8 mouse cellular contexts compared by ENCODE assay signal in genomic region chrX:169881253-169882219, GRCm38 (mm10).
A peak's percentile ranks its signal among the peaks of the same experiment; 100 is the strongest.
DNase-seq lines count a peak whose midpoint lies in the region; ATAC-seq lines count a peak whose summit lies in the region.

No protein-coding gene starts in this region.

- intact Hi-C loops in left cerebral cortex, postnatal 14 days (cut with DNase I), result no loop called here

- no peak for DNase-seq in kidney, postnatal 4 days
- peak; percentile 48 for DNase-seq in embryo, embryonic 10.5 days (ENCODE audit: low spot score)
- DNase-seq in left cerebral cortex, postnatal 14 days (ENCODE audit: low spot score in 2 of 2), result no peak
- no peak for DNase-seq in cerebellum, adult 9-11 months

- WGBS in kidney, embryonic 14.5 days, result 41% methylated on average over 10 of the region's 10 CpGs
- 51% methylated on average over 10 of the region's 10 CpGs for WGBS in heart, embryonic 16.5 days
- WGBS in midbrain, embryonic 12.5 days, result 21% methylated on average over 10 of the region's 10 CpGs

- peak overlapping the region; percentile 56 for H3K4me3 ChIP-seq in kidney, embryonic 14.5 days (ENCODE audit: low read length)
- H3K4me3 ChIP-seq in heart, embryonic 16.5 days (ENCODE audit: low read length), result peak overlapping the region; percentile 59
- peak overlapping the region; percentile 59 for H3K4me3 ChIP-seq in midbrain, embryonic 12.5 days

- no peaks in the 10 kb centered on the region for H3K4me1 ChIP-seq in kidney, embryonic 14.5 days (ENCODE audit: control insufficient read depth, insufficient read depth, low read length)
- H3K4me1 ChIP-seq in heart, embryonic 16.5 days (ENCODE audit: control insufficient read depth, insufficient read depth, low read length), result peaks cover 6% of the 10 kb centered on the region; the same call in 1 of the 2 replicates
- H3K4me1 ChIP-seq in midbrain, embryonic 12.5 days, result peaks cover 4% of the 10 kb centered on the region; the same call in 1 of the 2 replicates

- H3K9ac ChIP-seq in kidney, embryonic 14.5 days (ENCODE audit: low read depth, low read length), result peak overlapping the region; percentile 67; the same call in 1 of the 2 replicates
- peak overlapping the region; percentile 67 for H3K9ac ChIP-seq in heart, embryonic 16.5 days (ENCODE audit: low read length)
- peak overlapping the region; percentile 67 for H3K9ac ChIP-seq in midbrain, embryonic 12.5 days (replicated peaks)

- no peaks in the 10 kb centered on the region for H3K9me3 ChIP-seq in kidney, embryonic 14.5 days (ENCODE audit: control insufficient read depth, low read length)
- H3K9me3 ChIP-seq in heart, embryonic 16.5 days (replicated peaks; ENCODE audit: control insufficient read depth, low read length), result no peaks in the 10 kb centered on the region
- no peaks in the 10 kb centered on the region for H3K9me3 ChIP-seq in midbrain, embryonic 12.5 days

- peak overlapping the region; percentile 56 for H3K4me2 ChIP-seq in kidney, embryonic 14.5 days (replicated peaks; ENCODE audit: low read depth, low read length)
- H3K4me2 ChIP-seq in heart, embryonic 16.5 days (ENCODE audit: low read depth, low read length), result peak overlapping the region; percentile 67
- H3K4me2 ChIP-seq in midbrain, embryonic 12.5 days (replicated peaks), result peak overlapping the region; percentile 57

- H3K27me3 ChIP-seq in kidney, embryonic 14.5 days (ENCODE audit: control insufficient read depth, insufficient read depth, low read length), result no peaks in the 10 kb centered on the region; the same call in 1 of the 2 replicates
- no peaks in the 10 kb centered on the region for H3K27me3 ChIP-seq in heart, embryonic 16.5 days (ENCODE audit: control insufficient read depth, insufficient read depth, low read length)
- H3K27me3 ChIP-seq in midbrain, embryonic 12.5 days, result no peaks in the 10 kb centered on the region; the same call in 1 of the 2 replicates

- H3K36me3 ChIP-seq in kidney, embryonic 14.5 days (ENCODE audit: control insufficient read depth, insufficient read depth, low read length), result no peaks in the 10 kb centered on the region
- no peaks in the 10 kb centered on the region for H3K36me3 ChIP-seq in heart, embryonic 16.5 days (ENCODE audit: control insufficient read depth, insufficient read depth)
- H3K36me3 ChIP-seq in midbrain, embryonic 12.5 days, result no peaks in the 10 kb centered on the region

- ATAC-seq in kidney, embryonic 14.5 days (ENCODE audit: low FRiP score, low TSS enrichment), result peak; percentile 33; the same call in 1 of the 2 replicates
- no peak; the same call in 1 of the 2 replicates for ATAC-seq in heart, embryonic 16.5 days (replicated peaks; ENCODE audit: extremely low read depth, insufficient read depth, low FRiP score)
- ATAC-seq in midbrain, embryonic 12.5 days (ENCODE audit: low FRiP score, low read depth), result no peak
- ATAC-seq in megakaryocyte progenitor cell, adult 5-6 weeks (replicated peaks; ENCODE audit: poor library complexity), result no peak

- H3K27ac ChIP-seq in kidney, embryonic 14.5 days (ENCODE audit: low read depth, low read length), result peak overlapping the region; percentile 80; the same call in 1 of the 2 replicates
- no peak overlapping the region; the same call in 1 of the 2 replicates for H3K27ac ChIP-seq in heart, embryonic 16.5 days (ENCODE audit: low read length)
- peak overlapping the region; percentile 90 for H3K27ac ChIP-seq in midbrain, embryonic 12.5 days (replicated peaks)
